Mouse (Mus musculus) adrenal gland (tissue): ENCODE measurements around the gene Mgea5.
"Not testable (repeated sequence)": the region's sequence is repeated elsewhere in the genome, so short reads cannot be mapped to it uniquely, and the experiment has no call there.

Experiments
- intact Hi-C: fragments of 180-260 bp; cut with DNase I; formaldehyde crosslinking; loops from one replicate; pipeline ENCODE4 v1.15.1; 2025
- long read RNA-seq, 2 experiments: library from polyadenylated mRNA; unstranded; transcript quantifications; one replicate each; pipeline ENCODE4 v2.0.0; 2020; ENCODE audit warnings: borderline replicate concordance in 1 of 2; ENCODE audit not compliant: insufficient replicate concordance in 1 of 2

Mgea5 gene
- long read RNA-seq, experiment 1, partial matches to known transcripts = 3 of 9 reads
- long read RNA-seq, experiment 1, other reads (novel, unspliced or antisense) = 6 of 9 reads
- long read RNA-seq, experiment 2, full-length matches to known transcripts = 2 of 19 reads
- long read RNA-seq, experiment 2, partial matches to known transcripts = 10 of 19 reads
- long read RNA-seq, experiment 2, other reads (novel, unspliced or antisense) = 7 of 19 reads

GRCm38 (mm10) chr19:45783181-45783932, at the start of gene Mgea5:
TSS of gene Mgea5 (minus strand) at chr19:45783837.
- intact Hi-C loops = no loop called here

GRCm38 (mm10) chr19:45830679-45831078, 47.0 kb upstream of the Mgea5 start:
- intact Hi-C loops = no loop called here

GRCm38 (mm10) chr19:45827736-45828135, 44.1 kb upstream of the Mgea5 start:
- intact Hi-C loops = no loop called here

GRCm38 (mm10) chr19:45827125-45827524, 43.5 kb upstream of the Mgea5 start:
- intact Hi-C loops = no loop called here

- intact Hi-C loops = no loop called here
These were observed 42.5 kb upstream of the Mgea5 start for GRCm38 (mm10) chr19:45826146-45826545.

GRCm38 (mm10) chr19:45821832-45822231, 38.2 kb upstream of the Mgea5 start:
- intact Hi-C loops = no loop called here

GRCm38 (mm10) chr19:45817816-45818490, 34.3 kb upstream of the Mgea5 start:
- intact Hi-C loops = no loop called here

GRCm38 (mm10) chr19:45816727-45817126, 33.1 kb upstream of the Mgea5 start:
- intact Hi-C loops = no loop called here

- intact Hi-C loops = no loop called here
These were observed 32.3 kb upstream of the Mgea5 start, which contains the start of gene Kcnip2 for GRCm38 (mm10) chr19:45815831-45816405. TSS of gene Kcnip2 (minus strand) at chr19:45816061.

GRCm38 (mm10) chr19:45815170-45815569, 31.5 kb upstream of the Mgea5 start:
- intact Hi-C loops = no loop called here

GRCm38 (mm10) chr19:45813801-45814200, 30.2 kb upstream of the Mgea5 start:
- intact Hi-C loops = loop anchor here (2.0 to 5.0 kb wide), 3 partner anchors 34 to 201 kb away; no protein-coding TSS in a partner anchor

GRCm38 (mm10) chr19:45813263-45813662, 29.6 kb upstream of the Mgea5 start:
- intact Hi-C loops = loop anchor here (2.0 to 5.0 kb wide), 3 partner anchors 34 to 202 kb away; no protein-coding TSS in a partner anchor

- intact Hi-C loops = loop anchor here (2.0 to 5.0 kb wide), 3 partner anchors 35 to 202 kb away; no protein-coding TSS in a partner anchor
These were observed 29.1 kb upstream of the Mgea5 start for GRCm38 (mm10) chr19:45812673-45813252.

GRCm38 (mm10) chr19:45812115-45812514, 28.5 kb upstream of the Mgea5 start:
- intact Hi-C loops = loop anchor here (2.0 to 5.0 kb wide), 3 partner anchors 35 to 203 kb away; no protein-coding TSS in a partner anchor

GRCm38 (mm10) chr19:45811028-45811674, 27.5 kb upstream of the Mgea5 start:
- intact Hi-C loops = loop anchor here (5.0 kb wide), 2 partner anchors 36 to 141 kb away; no protein-coding TSS in a partner anchor

- intact Hi-C loops = no loop called here
These were observed 24.1 kb upstream of the Mgea5 start for GRCm38 (mm10) chr19:45807732-45808131.

- intact Hi-C loops = not testable (repeated sequence)
These were observed 22.2 kb upstream of the Mgea5 start for GRCm38 (mm10) chr19:45805817-45806216.

- intact Hi-C loops = no loop called here
These were observed 21.1 kb upstream of the Mgea5 start for GRCm38 (mm10) chr19:45804593-45805368.

- intact Hi-C loops = no loop called here
These were observed 19.8 kb upstream of the Mgea5 start for GRCm38 (mm10) chr19:45803408-45803807.

- intact Hi-C loops = no loop called here
These were observed 19.1 kb upstream of the Mgea5 start for GRCm38 (mm10) chr19:45802702-45803101.
